Mouse (Mus musculus) bone marrow macrophage, adult 2 months (primary cell): ENCODE measurements around the gene 1600012H06Rik. TPM values are rescaled to one million over a fixed set of nuclear protein-coding genes. Genes with fewer than 3 reads are reported as not detected.
"Not testable (repeated sequence)": the region's sequence is repeated elsewhere in the genome, so short reads cannot be mapped to it uniquely, and the experiment has no call there.

Experiments
- H3K27ac ChIP-seq: 2 replicates; pipeline ENCODE4 v1.5.1; 2012; ENCODE audit warnings: low read depth, low read length; ENCODE audit not compliant: insufficient read depth
- H3K4me1 ChIP-seq: 2 replicates; pipeline ENCODE4 v1.6.1; 2012; ENCODE audit warnings: low read length; ENCODE audit not compliant: control insufficient read depth, insufficient read depth
- H3K4me3 ChIP-seq: 2 replicates; pipeline ENCODE4 v1.5.1; 2012; ENCODE audit warnings: mild to moderate bottlenecking, low read length, moderate library complexity; ENCODE audit not compliant: insufficient read depth
- polyA plus RNA-seq: library from polyadenylated mRNA; stranded (reverse); fragments of >200 nt; gene quantifications from 2 replicates; pipeline ENCODE4 v1.2.4, GENCODE M21; 2012; ENCODE audit not compliant: missing spikeins, insufficient read depth, insufficient read length

The 1600012H06Rik gene
- polyA plus RNA-seq, 1 experiment = 39.2 TPM

GRCm38 (mm10) chr17:14978362-14979038, 35.5 kb downstream of the 1600012H06Rik start, which contains the start of the genes 9030025P20Rik and Gm3417:
Gene 9030025P20Rik, plus strand, starts transcription at chr17:14978468.
Gene Gm3417, minus strand, starts transcription at chr17:14978790.
- H3K4me1 ChIP-seq, H3K4me3 ChIP-seq: not testable (repeated sequence)
- 0 out of 2 replicates have a peak within 1 kb of the TSS, but pooled peaks have one; percentile 26 for H3K27ac ChIP-seq

GRCm38 (mm10) chr17:14990116-14990702, 47.2 kb downstream of the 1600012H06Rik start:
- H3K4me3 ChIP-seq = not testable (repeated sequence)
- H3K27ac ChIP-seq = peak overlapping the region; percentile 52

DNA sequence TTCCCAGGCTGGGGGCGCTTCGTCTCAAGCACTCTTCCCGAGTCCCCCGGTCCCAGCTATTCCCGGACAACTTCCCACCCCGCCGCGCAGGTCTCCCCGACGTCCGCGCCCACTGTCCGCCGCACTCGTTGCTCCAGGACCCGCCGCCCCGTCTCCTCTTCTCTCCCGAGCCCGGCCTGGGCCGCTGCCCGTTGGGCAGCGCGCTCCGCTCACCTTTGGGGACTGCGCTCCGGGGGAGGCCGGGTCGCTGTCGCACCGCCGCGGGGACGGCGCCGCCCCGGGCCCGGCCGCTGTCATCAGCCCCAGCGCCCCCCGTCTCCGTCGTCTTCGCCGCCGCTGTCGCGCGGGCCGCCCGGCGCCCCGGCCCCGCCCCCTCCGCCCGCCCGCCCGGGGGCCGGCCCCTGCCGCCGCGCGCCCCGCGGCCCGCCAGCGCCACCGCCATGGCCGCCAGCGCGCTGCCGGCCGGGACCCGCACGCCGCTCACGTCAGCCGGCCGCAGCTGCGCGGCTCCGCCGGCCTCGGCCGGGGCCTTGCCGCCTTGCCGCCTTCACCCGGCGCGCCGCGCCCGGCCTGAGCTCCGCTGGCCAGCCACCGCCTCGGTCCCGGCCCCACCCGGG, 49.6 kb downstream of the 1600012H06Rik start:
- H3K27ac ChIP-seq, H3K4me3 ChIP-seq, H3K4me1 ChIP-seq: not testable (repeated sequence)

More at GRCm38 (mm10) chr17:14990116-14990702, 47.2 kb downstream of the 1600012H06Rik start:
- H3K4me1 ChIP-seq = not testable (repeated sequence)

GRCm38 (mm10) chr17:14993139-14993832, 50.3 kb downstream of the 1600012H06Rik start:
- H3K27ac ChIP-seq, H3K4me3 ChIP-seq, H3K4me1 ChIP-seq: not testable (repeated sequence)

DNA sequence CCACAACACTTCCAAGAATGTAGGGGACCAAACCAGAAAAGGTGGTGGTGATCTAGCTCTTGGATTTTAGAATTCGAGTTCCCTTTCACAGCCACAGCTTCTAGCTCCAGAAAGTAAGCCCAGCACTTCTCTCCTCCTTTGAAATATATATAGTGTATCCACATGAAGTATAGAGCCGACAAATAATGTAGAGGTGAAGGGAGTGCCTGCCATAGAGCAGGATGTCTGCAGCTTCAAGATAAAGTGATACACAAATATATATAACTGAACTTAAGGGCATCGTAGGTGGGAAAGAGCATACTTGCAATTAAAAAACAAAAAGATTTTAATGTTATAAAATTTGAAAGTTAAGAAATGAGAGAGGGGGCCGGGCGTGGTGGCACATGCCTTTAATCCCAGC, 51.2 kb downstream of the 1600012H06Rik start:
- not testable (repeated sequence) for H3K4me3 ChIP-seq, H3K4me1 ChIP-seq, H3K27ac ChIP-seq

DNA sequence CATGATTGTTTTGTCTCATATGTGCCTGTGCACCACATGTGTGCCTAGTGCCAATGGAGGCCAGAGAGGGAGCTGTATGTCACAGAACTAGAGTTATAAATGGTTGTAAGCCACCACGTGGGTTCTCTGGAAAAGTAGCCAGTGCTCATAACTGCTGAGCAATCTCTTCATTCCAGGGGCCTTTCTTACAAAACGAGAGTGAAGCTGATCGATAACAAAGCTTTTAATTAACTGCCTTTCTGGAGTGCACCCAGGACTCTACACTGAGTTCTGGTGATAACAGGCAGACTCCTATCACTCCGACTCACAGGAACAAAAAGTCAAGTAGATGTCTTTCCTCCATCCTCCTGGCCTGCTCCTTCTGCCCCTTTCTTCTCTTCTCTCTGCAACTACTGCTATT, 57.1 kb downstream of the 1600012H06Rik start:
- not testable (repeated sequence) for H3K27ac ChIP-seq, H3K4me1 ChIP-seq, H3K4me3 ChIP-seq

GRCm38 (mm10) chr17:15009088-15009487, 66.1 kb downstream of the 1600012H06Rik start:
- H3K4me1 ChIP-seq, H3K4me3 ChIP-seq, H3K27ac ChIP-seq: not testable (repeated sequence)

Other genes with a start within 250 kb of the 1600012H06Rik start
- 0.76 and 0.95 TPM in 2 replicates for gene Thbs2, start 248.9 kb upstream of the 1600012H06Rik start, polyA plus RNA-seq
- gene Wdr27, start within 50 bp of the 1600012H06Rik start, polyA plus RNA-seq = 1.9 and 3.8 TPM in 2 replicates
- 63.5 and 66.4 TPM in 2 replicates for gene Phf10, start 18.1 kb downstream of the 1600012H06Rik start, polyA plus RNA-seq
- gene 9030025P20Rik, start 35.3 kb downstream of the 1600012H06Rik start, polyA plus RNA-seq = 34.4 and 36.8 TPM in 2 replicates
- not detected in 2 replicates for gene Gm3417, start 35.6 kb downstream of the 1600012H06Rik start, polyA plus RNA-seq
- 10.0 and 12.1 TPM in 2 replicates for gene Gm3435, start 67.0 kb downstream of the 1600012H06Rik start, polyA plus RNA-seq
- gene Ermard, start 98.0 kb downstream of the 1600012H06Rik start, polyA plus RNA-seq = 151 and 167 TPM in 2 replicates
- not detected in 2 replicates for gene Tcte3, start 98.3 kb downstream of the 1600012H06Rik start, polyA plus RNA-seq
- gene Gm3448, start 98.4 kb downstream of the 1600012H06Rik start, polyA plus RNA-seq = 1.2 and 1.8 TPM in 2 replicates